Mouse (Mus musculus) bone marrow, adult 2 months (tissue): Measurements from ENCODE around the gene Rcan1.

Experiments used
- CTCF ChIP-seq: fragments of 200-500 bp; IDR thresholded peaks from 2 replicates; pipeline ENCODE4 v1.5.1; 2011; ENCODE audit warnings: low read length, control low read depth; ENCODE audit not compliant: control insufficient read depth, insufficient read depth
- POLR2A ChIP-seq: fragments of 200-500 bp; IDR thresholded peaks from 2 replicates; pipeline ENCODE4 v1.6.1; 2011; ENCODE audit warnings: low read depth, mild to moderate bottlenecking, control low read depth, low read length, borderline replicate concordance; ENCODE audit not compliant: control insufficient read depth

GRCm38 (mm10) chr16:92499324-92499723 is 28.7 kb upstream of the Rcan1 start:
- TF ChIP-seq POLR2A = no peak
- TF ChIP-seq CTCF = no peak
